Mouse (Mus musculus): ENCODE results near the gene Mia2.
"Not testable (repeated sequence)": the region's sequence is repeated elsewhere in the genome, so short reads cannot be mapped to it uniquely, and the experiment has no call there.

Mia2 gene

DNA sequence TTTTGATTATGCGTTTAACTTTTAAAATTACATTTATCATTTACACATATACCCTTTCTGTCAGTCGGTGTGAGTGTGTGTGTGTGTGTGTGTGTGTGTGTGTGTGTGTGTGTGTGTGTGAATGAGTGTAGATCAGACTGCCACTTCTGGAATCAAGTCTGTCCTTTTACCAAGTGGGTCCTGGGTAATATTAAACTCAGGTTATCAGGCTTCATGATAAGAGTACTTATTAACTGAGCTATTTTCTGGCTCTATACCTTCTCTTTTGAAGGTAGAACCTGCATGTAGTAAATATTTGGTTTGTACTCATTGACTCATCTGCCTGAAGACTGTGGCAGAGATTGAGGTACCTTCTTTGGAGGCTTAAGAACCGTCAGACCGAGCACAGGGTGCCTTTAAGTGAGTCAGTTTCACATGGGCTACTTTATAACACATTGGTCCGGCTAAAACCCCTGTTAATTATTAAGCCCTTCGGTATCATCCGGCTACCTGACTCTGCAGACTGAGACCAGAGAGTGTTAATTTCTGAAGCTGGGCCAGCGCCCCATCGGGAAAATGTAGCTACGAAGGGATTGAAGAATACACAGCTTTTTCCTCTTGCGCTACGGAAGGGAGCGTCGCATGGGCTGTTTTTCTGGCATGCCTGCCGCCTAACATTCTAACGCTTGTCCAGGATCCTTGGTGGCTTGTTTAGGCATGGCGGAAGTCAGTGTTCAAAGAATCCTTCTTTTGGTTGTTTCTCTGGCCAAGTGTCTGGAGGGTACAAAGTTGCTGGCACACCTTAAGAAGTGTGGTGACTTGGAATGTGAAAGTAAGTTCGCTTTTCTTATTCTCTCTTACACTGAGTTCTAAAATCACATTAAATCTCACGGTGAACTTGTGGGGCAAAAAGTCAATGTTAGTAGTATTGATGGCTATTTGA is at the start of gene Mia2:
Mia2 (plus strand) TSS at position 696 of the 922 bp plus-strand sequence.
- H3K36me3 ChIP-seq (ENCODE audit: insufficient read depth, low read length) = no peaks in the 10 kb centered on the region
- H3K4me1 ChIP-seq (replicated peaks; ENCODE audit: low read depth, low read length) = peaks cover 3% of the 10 kb centered on the region; the same call in 1 of the 2 replicates
- H3K9me3 ChIP-seq (ENCODE audit: low read length) = no peaks in the 10 kb centered on the region
- no peaks in the 10 kb centered on the region for H3K27me3 ChIP-seq (ENCODE audit: insufficient read depth, low read length)
- TF ChIP-seq NANOG (IDR thresholded peaks at IDR 0.05; ENCODE audit: borderline replicate concordance, low read length) (no peak), CTCF (conservative IDR thresholded peaks at IDR 0.05; ENCODE audit: low read length) (no peak), POU5F1 (IDR thresholded peaks at IDR 0.05; ENCODE audit: borderline replicate concordance, low read length) (no peak)
- H3K4me3 ChIP-seq (replicated peaks; ENCODE audit: low read length) = no peak within 1 kb of the TSS

DNA sequence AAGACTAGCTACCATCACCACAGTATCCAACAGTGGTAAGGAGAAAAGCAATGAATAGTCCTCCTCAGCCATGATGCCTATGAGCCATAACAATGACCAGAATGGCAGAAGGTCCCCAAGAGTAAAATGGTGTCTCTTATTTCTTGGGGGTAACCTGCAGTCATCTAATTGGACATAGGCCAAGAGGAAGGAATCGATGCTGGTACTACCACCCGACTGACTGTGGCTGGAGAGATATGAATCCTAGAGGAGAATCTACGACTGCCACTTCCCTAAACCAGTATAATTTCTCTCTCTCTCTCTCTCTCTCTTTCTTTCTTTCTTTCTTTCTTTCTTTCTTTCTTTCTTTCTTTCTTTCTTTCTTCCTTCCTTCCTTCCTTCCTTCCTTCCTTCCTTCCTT is 43.1 kb upstream of the Mia2 start:
- Histone ChIP-seq H3K27me3 (ENCODE audit: insufficient read depth, low read length) (no peaks in the 10 kb centered on the region), H3K36me3 (ENCODE audit: insufficient read depth, low read length) (peaks cover 89% of the 10 kb centered on the region), H3K4me1 (replicated peaks; ENCODE audit: low read depth, low read length) (peaks cover 34% of the 10 kb centered on the region), H3K9me3 (ENCODE audit: low read length) (peaks cover 7% of the 10 kb centered on the region; the same call in 1 of the 2 replicates), H3K4me3 (replicated peaks; ENCODE audit: low read length) (no peak overlapping the region)
- no peak for TF ChIP-seq NANOG (IDR thresholded peaks at IDR 0.05; ENCODE audit: borderline replicate concordance, low read length)
- no peak for TF ChIP-seq CTCF (conservative IDR thresholded peaks at IDR 0.05; ENCODE audit: low read length)
- no peak for TF ChIP-seq POU5F1 (IDR thresholded peaks at IDR 0.05; ENCODE audit: borderline replicate concordance, low read length)

DNA sequence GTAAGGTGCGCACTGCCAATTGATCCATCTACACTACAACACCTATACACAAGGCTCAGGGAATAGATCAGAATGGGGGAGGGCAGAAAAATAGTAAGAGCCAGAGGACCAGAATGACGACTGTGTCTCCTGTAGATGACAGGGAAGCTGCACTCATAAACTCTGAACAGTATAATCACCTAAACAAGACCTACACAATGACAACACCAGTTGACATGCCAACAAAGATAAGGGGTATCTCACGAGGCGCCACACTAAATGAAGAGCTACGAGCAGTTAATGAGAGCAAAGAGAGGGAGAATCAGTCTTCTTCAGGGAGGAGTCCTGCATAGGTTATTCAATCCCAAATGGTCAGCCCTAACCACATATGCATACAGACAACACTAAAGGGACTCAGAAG is 42.4 kb upstream of the Mia2 start:
- Histone ChIP-seq H3K36me3 (ENCODE audit: insufficient read depth, low read length) (peaks cover 85% of the 10 kb centered on the region), H3K4me3 (replicated peaks; ENCODE audit: low read length) (no peak overlapping the region), H3K27me3 (ENCODE audit: insufficient read depth, low read length) (no peaks in the 10 kb centered on the region), H3K4me1 (replicated peaks; ENCODE audit: low read depth, low read length) (peaks cover 34% of the 10 kb centered on the region), H3K9me3 (ENCODE audit: low read length) (peaks cover 7% of the 10 kb centered on the region; the same call in 1 of the 2 replicates)
- TF ChIP-seq NANOG (IDR thresholded peaks at IDR 0.05; ENCODE audit: borderline replicate concordance, low read length) (no peak), POU5F1 (IDR thresholded peaks at IDR 0.05; ENCODE audit: borderline replicate concordance, low read length) (no peak), CTCF (conservative IDR thresholded peaks at IDR 0.05; ENCODE audit: low read length) (no peak)

DNA sequence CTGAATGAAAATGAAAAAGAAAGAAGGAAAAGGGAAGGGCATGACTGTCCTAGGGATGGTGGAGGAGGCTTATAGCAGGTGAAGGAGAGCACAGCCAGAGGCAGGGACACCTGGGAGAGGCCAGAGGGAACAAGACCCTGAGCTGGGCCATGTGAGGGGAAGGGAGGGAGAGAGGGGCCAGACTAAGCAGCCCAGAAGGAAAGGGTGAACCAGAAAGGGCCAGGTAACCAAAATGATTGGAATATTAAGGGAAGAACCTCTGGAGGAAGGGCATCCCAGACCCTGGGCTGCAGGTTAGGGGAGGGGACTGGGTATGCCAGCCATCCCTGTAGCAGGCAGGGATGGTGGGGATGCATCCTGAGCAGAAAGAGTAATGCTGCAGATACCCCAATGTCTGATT is 41.6 kb upstream of the Mia2 start:
- Histone ChIP-seq H3K4me1 (replicated peaks; ENCODE audit: low read depth, low read length) (peaks cover 38% of the 10 kb centered on the region), H3K36me3 (ENCODE audit: insufficient read depth, low read length) (peaks cover 84% of the 10 kb centered on the region), H3K27me3 (ENCODE audit: insufficient read depth, low read length) (no peaks in the 10 kb centered on the region), H3K9me3 (ENCODE audit: low read length) (peaks cover 7% of the 10 kb centered on the region; the same call in 1 of the 2 replicates), H3K4me3 (replicated peaks; ENCODE audit: low read length) (no peak overlapping the region)
- no peak for TF ChIP-seq CTCF (conservative IDR thresholded peaks at IDR 0.05; ENCODE audit: low read length)
- no peak for TF ChIP-seq POU5F1 (IDR thresholded peaks at IDR 0.05; ENCODE audit: borderline replicate concordance, low read length)
- no peak for TF ChIP-seq NANOG (IDR thresholded peaks at IDR 0.05; ENCODE audit: borderline replicate concordance, low read length)

DNA sequence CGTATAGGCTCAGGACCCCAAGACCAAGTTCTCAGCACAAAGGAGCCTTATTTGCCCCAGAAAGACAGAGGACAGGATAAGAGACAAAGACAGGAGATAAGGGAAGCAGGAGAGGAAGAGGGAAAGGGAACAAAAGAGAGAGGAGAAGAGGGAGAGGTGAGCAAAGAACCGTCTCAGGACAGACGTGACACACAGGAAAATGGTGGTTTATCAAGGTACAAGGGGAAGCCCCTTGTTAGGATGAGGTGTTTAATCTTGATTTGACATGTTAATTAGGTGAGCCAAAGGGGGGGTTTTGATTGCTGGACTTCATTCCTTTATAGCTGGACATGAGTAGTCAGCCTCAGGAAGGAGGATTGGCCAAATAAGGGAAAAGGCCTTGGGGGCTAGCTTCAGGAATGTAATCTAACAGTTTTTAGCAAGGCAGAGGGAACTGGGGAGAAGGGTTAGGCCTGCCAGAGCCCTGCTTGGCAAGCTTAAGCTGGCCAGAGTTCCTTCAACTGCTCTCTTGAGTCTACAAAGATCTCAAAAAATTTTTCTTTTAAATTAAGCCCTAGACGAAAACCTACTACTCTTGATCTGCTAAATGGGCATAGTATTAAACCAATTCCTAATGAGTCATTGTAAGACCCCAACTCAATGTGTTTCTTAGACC is 40.3 kb upstream of the Mia2 start:
- peaks cover 79% of the 10 kb centered on the region for H3K36me3 ChIP-seq (ENCODE audit: insufficient read depth, low read length)
- H3K4me1 ChIP-seq (replicated peaks; ENCODE audit: low read depth, low read length) = peaks cover 51% of the 10 kb centered on the region
- H3K9me3 ChIP-seq (ENCODE audit: low read length) = peaks cover 7% of the 10 kb centered on the region; the same call in 1 of the 2 replicates
- no peaks in the 10 kb centered on the region for H3K27me3 ChIP-seq (ENCODE audit: insufficient read depth, low read length)
- H3K4me3 ChIP-seq (replicated peaks; ENCODE audit: low read length) = no peak overlapping the region
- no peak for TF ChIP-seq CTCF (conservative IDR thresholded peaks at IDR 0.05; ENCODE audit: low read length)
- TF ChIP-seq POU5F1 (IDR thresholded peaks at IDR 0.05; ENCODE audit: borderline replicate concordance, low read length) = no peak
- no peak for TF ChIP-seq NANOG (IDR thresholded peaks at IDR 0.05; ENCODE audit: borderline replicate concordance, low read length)

DNA sequence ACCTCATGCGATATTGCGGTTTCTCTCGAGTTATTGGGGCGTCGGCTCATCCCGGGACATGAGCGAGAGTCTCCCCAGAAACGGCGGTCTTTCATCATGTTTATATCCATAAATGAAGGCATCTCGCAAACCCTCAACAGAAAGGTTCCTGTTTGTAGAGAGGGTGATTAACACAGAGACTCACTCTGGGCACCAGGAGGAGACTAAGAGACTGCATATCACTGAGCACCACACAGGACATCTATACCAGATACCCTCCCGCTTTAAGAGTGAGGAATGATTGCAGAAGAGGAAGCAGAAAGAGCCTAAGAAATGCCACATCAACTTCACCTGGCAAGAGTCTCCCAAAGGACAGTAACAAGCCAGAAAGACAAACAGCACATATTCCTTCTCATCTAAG is 39.4 kb upstream of the Mia2 start:
- H3K4me3 ChIP-seq (replicated peaks; ENCODE audit: low read length) = no peak overlapping the region

DNA sequence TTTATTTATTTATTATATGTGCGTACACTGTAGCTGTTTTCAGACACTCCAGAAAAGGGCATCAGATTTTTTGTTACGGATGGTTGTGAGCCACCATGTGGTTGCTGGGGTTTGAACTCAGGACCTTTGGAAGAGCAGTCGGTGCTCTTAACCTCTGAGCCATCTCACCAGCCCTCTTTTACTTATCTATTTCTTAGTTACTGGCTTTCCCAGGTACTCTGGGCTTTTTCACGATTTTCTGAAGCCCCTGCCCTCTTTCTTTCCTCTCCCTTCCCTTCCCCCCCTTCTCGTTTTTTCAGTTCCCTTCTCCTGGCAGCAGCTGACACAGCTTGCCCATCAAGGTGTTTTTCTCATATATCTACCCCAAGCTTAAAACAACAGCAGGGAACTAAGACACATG is 37.4 kb upstream of the Mia2 start:
- not testable (repeated sequence) for H3K4me3 ChIP-seq (replicated peaks; ENCODE audit: low read length); H3K27me3 ChIP-seq (ENCODE audit: insufficient read depth, low read length); H3K9me3 ChIP-seq (ENCODE audit: low read length)
- peaks cover 55% of the 10 kb centered on the region for H3K36me3 ChIP-seq (ENCODE audit: insufficient read depth, low read length)
- H3K4me1 ChIP-seq (replicated peaks; ENCODE audit: low read depth, low read length) = peaks cover 43% of the 10 kb centered on the region

More for the DNA sequence above, 39.4 kb upstream of the Mia2 start:
- Histone ChIP-seq H3K27me3 (ENCODE audit: insufficient read depth, low read length) (no peaks in the 10 kb centered on the region), H3K9me3 (ENCODE audit: low read length) (peaks cover 7% of the 10 kb centered on the region; the same call in 1 of the 2 replicates), H3K36me3 (ENCODE audit: insufficient read depth, low read length) (peaks cover 70% of the 10 kb centered on the region), H3K4me1 (replicated peaks; ENCODE audit: low read depth, low read length) (peaks cover 55% of the 10 kb centered on the region)
- TF ChIP-seq CTCF (conservative IDR thresholded peaks at IDR 0.05; ENCODE audit: low read length) (no peak), POU5F1 (IDR thresholded peaks at IDR 0.05; ENCODE audit: borderline replicate concordance, low read length) (no peak), NANOG (IDR thresholded peaks at IDR 0.05; ENCODE audit: borderline replicate concordance, low read length) (no peak)

DNA sequence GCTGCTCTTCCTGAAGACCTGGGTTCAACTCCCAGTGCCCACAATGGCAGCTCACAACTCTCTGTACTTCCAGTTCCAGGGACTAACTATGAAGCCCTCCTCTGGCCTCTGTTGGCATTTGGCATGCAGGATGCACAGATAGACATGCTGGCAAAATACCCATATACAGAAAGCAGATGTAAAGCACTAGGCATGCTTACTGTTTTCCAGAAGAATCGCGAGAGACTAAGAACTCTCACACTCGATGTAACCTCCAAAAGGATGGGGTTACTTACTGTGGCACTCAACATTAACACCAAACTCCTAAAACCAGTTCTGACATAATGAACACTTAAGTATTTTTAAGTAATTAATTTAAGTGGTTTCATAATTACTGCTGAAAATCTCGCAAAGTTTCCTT is 35.3 kb upstream of the Mia2 start:
- Histone ChIP-seq H3K4me3 (replicated peaks; ENCODE audit: low read length) (peak overlapping the region; percentile 91), H3K4me1 (replicated peaks; ENCODE audit: low read depth, low read length) (peaks cover 38% of the 10 kb centered on the region), H3K27me3 (ENCODE audit: insufficient read depth, low read length) (no peaks in the 10 kb centered on the region), H3K9me3 (ENCODE audit: low read length) (no peaks in the 10 kb centered on the region), H3K36me3 (ENCODE audit: insufficient read depth, low read length) (peaks cover 37% of the 10 kb centered on the region)
- TF ChIP-seq NANOG (IDR thresholded peaks at IDR 0.05; ENCODE audit: borderline replicate concordance, low read length) = no peak
